Mouse (Mus musculus): ENCODE data around the gene Mcrip2. TPM values are rescaled to one million over a fixed set of nuclear protein-coding genes. Genes with fewer than 3 reads are reported as not detected.

Gene Mcrip2
- total and polyA plus RNA-seq, 2 experiments from 2014 or later: 29.9 to 39.5 TPM

DNA sequence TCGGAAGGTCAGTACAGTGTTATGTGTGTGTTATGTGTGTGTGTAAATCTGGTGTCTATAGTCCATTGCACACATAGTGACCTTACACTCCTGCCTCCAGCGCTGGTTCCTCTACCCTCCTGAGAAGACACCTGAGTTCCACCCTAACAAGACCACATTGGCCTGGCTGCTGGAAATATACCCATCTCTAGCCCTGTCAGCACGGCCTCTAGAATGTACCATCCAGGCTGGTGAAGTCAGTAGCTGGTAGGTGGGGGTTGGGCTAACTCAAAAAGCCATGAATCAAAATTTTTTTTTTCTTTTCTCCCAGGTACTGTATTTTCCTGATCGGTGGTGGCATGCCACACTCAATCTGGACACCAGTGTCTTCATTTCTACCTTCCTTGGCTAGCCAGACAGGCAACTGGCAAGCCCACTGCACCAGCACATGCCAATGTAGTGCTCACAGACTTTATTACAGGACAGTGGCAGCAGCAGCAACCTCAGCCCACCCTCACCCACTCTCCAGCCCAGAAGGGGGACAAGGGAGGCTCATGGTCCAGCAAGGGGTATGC is 38.3 kb downstream of the Mcrip2 start:
- no peak for ATAC-seq (ENCODE audit: low FRiP score)
- H3K27me3 ChIP-seq (ENCODE audit: insufficient read depth, low read length): no peaks in the 10 kb centered on the region
- peak overlapping the region; percentile 72 for H3K4me2 ChIP-seq (ENCODE audit: low read depth, low read length, poor library complexity, severe bottlenecking)
- peaks cover 31% of the 10 kb centered on the region for H3K4me1 ChIP-seq (ENCODE audit: insufficient read depth, low read length)
- WGBS: 85% methylated on average over 4 of the region's 4 CpGs
- no peak overlapping the region for H3K4me3 ChIP-seq (ENCODE audit: low read depth, low read length)
- no peak overlapping the region for H3K27ac ChIP-seq (ENCODE audit: low read depth, low read length)
- H3K36me3 ChIP-seq (ENCODE audit: insufficient read depth, low read length): peaks cover 43% of the 10 kb centered on the region
- TF ChIP-seq CTCF (IDR thresholded peaks at IDR 0.05): no peak
- H3K9me3 ChIP-seq (ENCODE audit: low read length): no peaks in the 10 kb centered on the region
- no peak overlapping the region for H3K9ac ChIP-seq (replicated peaks; ENCODE audit: low read length, poor library complexity, severe bottlenecking)
- DNase-seq (ENCODE audit: low spot score): no peak

- no peak for ATAC-seq (ENCODE audit: low FRiP score)
- H3K4me1 ChIP-seq (ENCODE audit: insufficient read depth, low read length): peaks cover 28% of the 10 kb centered on the region
- H3K9ac ChIP-seq (replicated peaks; ENCODE audit: low read length, poor library complexity, severe bottlenecking): peak overlapping the region; percentile 78
- peak overlapping the region; percentile 72 for H3K4me2 ChIP-seq (ENCODE audit: low read depth, low read length, poor library complexity, severe bottlenecking)
- peak overlapping the region; percentile 55 for H3K4me3 ChIP-seq (ENCODE audit: low read depth, low read length)
- no peaks in the 10 kb centered on the region for H3K9me3 ChIP-seq (ENCODE audit: low read length)
- TF ChIP-seq CTCF (IDR thresholded peaks at IDR 0.05): no peak
- H3K27me3 ChIP-seq (ENCODE audit: insufficient read depth, low read length): no peaks in the 10 kb centered on the region
- peaks cover 37% of the 10 kb centered on the region for H3K36me3 ChIP-seq (ENCODE audit: insufficient read depth, low read length)
- peak overlapping the region; percentile 95 for H3K27ac ChIP-seq (ENCODE audit: low read depth, low read length)
- 47% methylated on average over 8 of the region's 8 CpGs for WGBS
- DNase-seq (ENCODE audit: low spot score): no peak
These were observed 39.0 kb downstream of the Mcrip2 start for GRCm38 (mm10) chr17:25829558-25830017.

GRCm38 (mm10) chr17:25828712-25829557 is 39.6 kb downstream of the Mcrip2 start, which contains the start of gene Jmjd8:
TSS of gene Jmjd8 (plus strand) at chr17:25828867.
- Histone ChIP-seq H3K27me3 (ENCODE audit: insufficient read depth, low read length) (no peaks in the 10 kb centered on the region), H3K4me1 (ENCODE audit: insufficient read depth, low read length) (peaks cover 28% of the 10 kb centered on the region), H3K27ac (ENCODE audit: low read depth, low read length) (peak within 1 kb of the TSS; percentile 95), H3K4me2 (ENCODE audit: low read depth, low read length, poor library complexity, severe bottlenecking) (peak within 1 kb of the TSS; percentile 72), H3K9me3 (ENCODE audit: low read length) (no peaks in the 10 kb centered on the region), H3K9ac (replicated peaks; ENCODE audit: low read length, poor library complexity, severe bottlenecking) (peak within 1 kb of the TSS; percentile 78), H3K36me3 (ENCODE audit: insufficient read depth, low read length) (peaks cover 37% of the 10 kb centered on the region), H3K4me3 (ENCODE audit: low read depth, low read length) (peak within 1 kb of the TSS; percentile 55)
- peak; percentile 58 for ATAC-seq (ENCODE audit: low FRiP score)
- 1% methylated on average over 32 of the region's 32 CpGs for WGBS
- TF ChIP-seq CTCF (IDR thresholded peaks at IDR 0.05): peak; percentile 79
- DNase-seq (ENCODE audit: low spot score): peak; percentile 95

DNA sequence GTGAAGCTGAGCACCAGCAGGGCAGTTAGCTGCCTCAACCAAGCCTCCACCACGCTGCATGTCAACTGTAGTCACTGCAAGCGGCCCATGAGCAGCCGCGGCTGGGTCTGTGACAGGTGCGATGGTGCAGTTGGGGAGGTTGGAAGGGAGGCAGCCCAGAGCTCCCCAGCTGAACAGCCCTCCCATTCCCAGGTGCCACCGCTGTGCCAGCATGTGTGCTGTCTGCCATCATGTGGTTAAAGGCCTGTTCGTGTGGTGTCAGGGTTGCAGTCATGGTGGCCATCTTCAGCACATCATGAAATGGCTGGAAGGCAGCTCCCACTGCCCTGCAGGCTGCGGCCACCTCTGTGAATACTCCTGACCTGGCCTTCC is 40.4 kb downstream of the Mcrip2 start:
- H3K9me3 ChIP-seq (ENCODE audit: low read length): no peaks in the 10 kb centered on the region
- H3K4me2 ChIP-seq (ENCODE audit: low read depth, low read length, poor library complexity, severe bottlenecking): peak overlapping the region; percentile 72
- H3K27ac ChIP-seq (ENCODE audit: low read depth, low read length): peak overlapping the region; percentile 95
- H3K9ac ChIP-seq (replicated peaks; ENCODE audit: low read length, poor library complexity, severe bottlenecking): peak overlapping the region; percentile 78; the same call in 1 of the 2 replicates
- peak overlapping the region; percentile 55 for H3K4me3 ChIP-seq (ENCODE audit: low read depth, low read length)
- 83% methylated on average over 8 of the region's 8 CpGs for WGBS
- no peak for TF ChIP-seq CTCF (IDR thresholded peaks at IDR 0.05)
- peaks cover 37% of the 10 kb centered on the region for H3K36me3 ChIP-seq (ENCODE audit: insufficient read depth, low read length)
- ATAC-seq (ENCODE audit: low FRiP score) (no peak), DNase-seq (ENCODE audit: low spot score) (no peak)
- H3K27me3 ChIP-seq (ENCODE audit: insufficient read depth, low read length): no peaks in the 10 kb centered on the region
- peaks cover 29% of the 10 kb centered on the region for H3K4me1 ChIP-seq (ENCODE audit: insufficient read depth, low read length)

DNA sequence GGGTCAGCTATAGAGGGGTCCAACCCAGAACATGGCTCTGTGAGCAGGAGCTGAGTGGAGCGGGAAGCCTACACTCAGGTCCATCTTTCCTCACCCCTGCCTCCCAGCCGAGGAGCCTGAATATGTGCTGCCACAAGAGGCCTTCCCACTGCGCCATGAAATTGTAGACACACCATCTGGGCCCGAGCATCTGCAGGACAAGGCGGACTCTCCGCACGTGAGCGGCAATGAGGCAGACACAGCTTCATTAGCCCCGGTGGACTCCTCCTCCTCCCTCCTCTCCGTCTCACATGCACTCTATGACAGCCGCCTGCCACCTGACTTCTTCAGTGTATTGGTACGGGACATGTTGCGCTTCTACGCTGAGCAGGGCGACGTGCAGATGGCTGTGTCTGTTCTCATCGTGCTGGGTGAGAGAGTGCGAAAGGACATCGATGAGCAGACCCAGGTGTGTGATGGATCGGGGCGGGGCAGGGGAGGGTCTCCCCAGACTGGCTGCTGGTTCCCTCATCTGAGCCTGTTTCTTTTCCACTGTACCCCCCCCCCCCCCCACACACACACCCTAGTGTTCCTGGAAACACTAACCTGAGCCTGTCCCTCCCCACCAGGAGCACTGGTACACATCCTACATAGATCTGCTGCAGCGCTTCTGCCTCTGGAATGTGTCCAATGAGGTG is 40.9 kb downstream of the Mcrip2 start:
- peaks cover 29% of the 10 kb centered on the region for H3K4me1 ChIP-seq (ENCODE audit: insufficient read depth, low read length)
- no peak overlapping the region for H3K27ac ChIP-seq (ENCODE audit: low read depth, low read length)
- peaks cover 37% of the 10 kb centered on the region for H3K36me3 ChIP-seq (ENCODE audit: insufficient read depth, low read length)
- H3K27me3 ChIP-seq (ENCODE audit: insufficient read depth, low read length): no peaks in the 10 kb centered on the region
- WGBS: 94% methylated on average over 22 of the region's 22 CpGs
- H3K4me3 ChIP-seq (ENCODE audit: low read depth, low read length): no peak overlapping the region
- no peak overlapping the region for H3K4me2 ChIP-seq (ENCODE audit: low read depth, low read length, poor library complexity, severe bottlenecking)
- DNase-seq (ENCODE audit: low spot score) (no peak), ATAC-seq (ENCODE audit: low FRiP score) (no peak)
- H3K9ac ChIP-seq (replicated peaks; ENCODE audit: low read length, poor library complexity, severe bottlenecking): 0 out of 2 replicates have a peak overlapping the region, but pooled peaks have one; percentile 78
- no peaks in the 10 kb centered on the region for H3K9me3 ChIP-seq (ENCODE audit: low read length)
- TF ChIP-seq CTCF (IDR thresholded peaks at IDR 0.05): no peak
